Mouse (Mus musculus) liver, embryonic 13.5 days (tissue): ENCODE measurements at regions not wholly inside any gene's neighbourhood (a gene's known extent, or its start where the extent isn't known, plus 50 kb on each side); places are given as distances from the start of the nearest gene placed in this dataset.

Experiments
- ATAC-seq: fragments of 200-750 bp; cut with Nextera tagmentation; 2 replicates; pipeline ENCODE4 v1.8.0; 2017; ENCODE audit warnings: low read depth, mild to moderate bottlenecking, moderate number of reproducible peaks, moderate library complexity
- DNase-seq: peaks from one replicate; pipeline ENCODE4 v3.0.0; 2022
- H3K27ac ChIP-seq: fragments of 300-500 bp; sonication (generic); 2 replicates; pipeline ENCODE4 v1.5.1; 2015; ENCODE audit warnings: moderate library complexity, mild to moderate bottlenecking, inconsistent platforms
- H3K27me3 ChIP-seq: fragments of 300-500 bp; sonication (generic); 2 replicates; pipeline ENCODE4 v1.6.1; 2015; ENCODE audit warnings: mild to moderate bottlenecking, inconsistent platforms
- H3K36me3 ChIP-seq: fragments of 300-500 bp; sonication (generic); 2 replicates; pipeline ENCODE4 v1.6.1; 2015; ENCODE audit warnings: mild to moderate bottlenecking, inconsistent platforms
- H3K4me1 ChIP-seq: fragments of 300-500 bp; sonication (generic); replicated peaks from 2 replicates; pipeline ENCODE4 v1.6.1; 2015; ENCODE audit warnings: inconsistent platforms
- H3K4me2 ChIP-seq: fragments of 300-500 bp; sonication (generic); 2 replicates; pipeline ENCODE4 v1.6.1; 2015; ENCODE audit warnings: inconsistent platforms, mild to moderate bottlenecking, moderate library complexity
- H3K4me3 ChIP-seq: fragments of 300-500 bp; sonication (generic); replicated peaks from 2 replicates; pipeline ENCODE4 v1.5.1; 2015; ENCODE audit warnings: mild to moderate bottlenecking, inconsistent platforms
- H3K9ac ChIP-seq: fragments of 300-500 bp; sonication (generic); 2 replicates; pipeline ENCODE4 v1.6.1; 2015; ENCODE audit warnings: mild to moderate bottlenecking, inconsistent platforms
- H3K9me3 ChIP-seq: fragments of 300-500 bp; sonication (generic); replicated peaks from 2 replicates; pipeline ENCODE4 v1.6.1; 2016; ENCODE audit warnings: inconsistent platforms
- WGBS: fragments of 180-500 bp; shearing (Covaris S2); methylation state at CpG from one replicate; pipeline ENCODE4 v1.1.7; 2015; ENCODE audit not compliant: insufficient replicate concordance; 5-methylcytosine and 5-hydroxymethylcytosine counted together

- no peak overlapping the region for H3K9ac ChIP-seq
Observed at GRCm38 (mm10) chr6:148500251-148501179, 56.3 kb upstream of the Tmtc1 start.

More at GRCm38 (mm10) chr6:148500251-148501179, 56.3 kb upstream of the Tmtc1 start:
- peaks cover 3% of the 10 kb centered on the region; the same call in 1 of the 2 replicates for H3K27me3 ChIP-seq
- H3K4me1 ChIP-seq, result peaks cover 21% of the 10 kb centered on the region
- 48% methylated on average over 9 of the region's 9 CpGs for WGBS
- H3K36me3 ChIP-seq, result no peaks in the 10 kb centered on the region
- ATAC-seq (peak; percentile 80), DNase-seq (no peak)
- H3K9me3 ChIP-seq, result no peaks in the 10 kb centered on the region
- peak overlapping the region; percentile 40 for H3K27ac ChIP-seq
- no peak overlapping the region for H3K4me3 ChIP-seq
- no peak overlapping the region for H3K4me2 ChIP-seq
